ENCODE assay signal across 31 mouse cellular contexts in the genomic region with DNA sequence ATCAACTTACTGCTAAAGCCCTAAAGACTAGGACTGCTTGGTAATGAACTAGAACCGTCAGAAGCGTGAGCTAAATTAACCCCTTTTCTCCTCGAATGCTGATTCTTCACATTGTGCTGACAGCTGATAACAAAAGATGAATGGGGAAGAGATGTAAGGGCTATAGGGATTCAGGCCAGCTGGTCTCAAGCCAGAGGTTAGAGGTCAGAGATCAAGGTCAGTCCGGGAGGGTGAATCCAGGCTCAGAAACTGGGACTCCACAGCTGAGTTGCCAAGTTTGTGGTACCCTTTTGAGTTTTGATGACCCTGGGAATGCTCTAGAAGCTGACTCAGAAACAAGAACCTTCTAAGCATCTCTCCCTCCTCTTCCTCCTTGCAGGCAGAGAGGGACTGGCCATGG. TPM values are rescaled to one million over a fixed set of nuclear protein-coding genes. Genes with fewer than 3 reads are reported as not detected.
DNase-seq lines count a peak whose midpoint lies in the region; ATAC-seq and TF ChIP-seq lines count a peak whose summit lies in the region.
"Had no signal": no experiment of that assay in that cellular context is flagged by ENCODE, and none has a peak within 500 bp of the region (broad histone marks: within the 10 kb centered on the region; RNA-seq: fewer than 3 reads in every experiment).

No protein-coding gene starts in this region.

- TF ChIP-seq CTCF in liver, adult 2 months (IDR thresholded peaks at IDR 0.05; ENCODE audit: low read depth, low read length), result no peak

- H3K9me3 ChIP-seq in liver, embryonic 12.5 days (replicated peaks), result no peaks in the 10 kb centered on the region
- H3K9me3 ChIP-seq in limb, embryonic 10.5 days (replicated peaks), result no peaks in the 10 kb centered on the region
- H3K9me3 ChIP-seq: embryonic facial prominence, embryonic 10.5 days; embryonic facial prominence, embryonic 13.5 days; forebrain, embryonic 12.5 days; forebrain, embryonic 15.5 days; hindbrain, embryonic 13.5 days had no signal

- TF ChIP-seq POLR2A in liver, adult 2 months (IDR thresholded peaks at IDR 0.05; ENCODE audit: extremely low read depth, insufficient read depth, low read length), result no peak

- H3K4me2 ChIP-seq in liver, embryonic 12.5 days, result no peak overlapping the region
- H3K4me2 ChIP-seq: embryonic facial prominence, embryonic 13.5 days; forebrain, embryonic 12.5 days; forebrain, embryonic 15.5 days; heart, embryonic 11.5 days; hindbrain, embryonic 13.5 days had no signal

- H3K79me2 ChIP-seq in liver, adult 2 months (ENCODE audit: control insufficient read depth, insufficient read depth, low read length), result no peaks in the 10 kb centered on the region

- no peak overlapping the region for H3K4me3 ChIP-seq in liver, adult 2 months (ENCODE audit: insufficient read depth, low read depth, low read length)
- H3K4me3 ChIP-seq in liver, embryonic 12.5 days, result no peak overlapping the region
- H3K4me3 ChIP-seq in limb, embryonic 10.5 days, result no peak overlapping the region
- H3K4me3 ChIP-seq: embryonic facial prominence, embryonic 10.5 days; embryonic facial prominence, embryonic 13.5 days; erythroblast, embryonic 14.5 days; forebrain, embryonic 12.5 days; forebrain, embryonic 15.5 days; heart, adult 2 months; hindbrain, embryonic 13.5 days had no signal

- no peak overlapping the region for H3K27ac ChIP-seq in liver, adult 2 months (replicated peaks; ENCODE audit: insufficient read depth, low read depth, low read length)
- H3K27ac ChIP-seq in liver, embryonic 12.5 days, result no peak overlapping the region
- H3K27ac ChIP-seq in limb, embryonic 10.5 days, result no peak overlapping the region
- H3K27ac ChIP-seq: embryonic facial prominence, embryonic 10.5 days; embryonic facial prominence, embryonic 13.5 days; forebrain, embryonic 12.5 days; forebrain, embryonic 15.5 days; heart, adult 2 months; hindbrain, embryonic 13.5 days; hindbrain, postnatal 0 days had no signal

- H3K4me1 ChIP-seq in liver, adult 2 months (ENCODE audit: control insufficient read depth, insufficient read depth, low read length), result peaks cover 7% of the 10 kb centered on the region; the same call in 1 of the 2 replicates
- H3K4me1 ChIP-seq in liver, embryonic 12.5 days, result no peaks in the 10 kb centered on the region
- no peaks in the 10 kb centered on the region for H3K4me1 ChIP-seq in limb, embryonic 10.5 days
- H3K4me1 ChIP-seq: embryonic facial prominence, embryonic 10.5 days; embryonic facial prominence, embryonic 13.5 days; forebrain, embryonic 12.5 days; hindbrain, embryonic 13.5 days had no signal

- no peak overlapping the region for H3K9ac ChIP-seq in liver, adult 2 months (ENCODE audit: low read depth, low read length)
- no peak overlapping the region for H3K9ac ChIP-seq in liver, embryonic 12.5 days
- H3K9ac ChIP-seq: embryonic facial prominence, embryonic 13.5 days; forebrain, embryonic 12.5 days; forebrain, embryonic 15.5 days; hindbrain, embryonic 13.5 days had no signal

- ATAC-seq in liver, embryonic 12.5 days, result no peak
- ATAC-seq: forebrain, embryonic 15.5 days; hindbrain, postnatal 0 days; inflammation-experienced regulatory T-cells, adult 6 months; intestine, embryonic 16.5 days; Patski had no signal

- DNase-seq in adrenal gland, adult 2 months, result peak; percentile 56
- DNase-seq in adrenal gland, postnatal 4 days (ENCODE audit: low spot score in 2 of 2), result no peak
- DNase-seq in embryo, embryonic 10.5 days (ENCODE audit: low spot score), result peak; percentile 28
- DNase-seq in embryo, embryonic 9.5 days (ENCODE audit: extremely low spot score), result no peak
- DNase-seq in liver, adult 2 months (ENCODE audit: extremely low read depth, low read depth, low spot score), result peak; percentile 10
- no peak for DNase-seq in limb, embryonic 10.5 days (ENCODE audit: low spot score)
- DNase-seq: B cell, adult 2 months; cerebellum, adult 11 months; cerebellum, adult 2 months; cerebellum, adult 9-11 months; cerebellum, postnatal 25 days; gastrocnemius, postnatal 25 days; heart, adult 2 months; kidney, adult 18-20 months had no signal

- peaks cover 2% of the 10 kb centered on the region for H3K27me3 ChIP-seq in liver, adult 2 months (ENCODE audit: control insufficient read depth, insufficient read depth, low read length)
- no peaks in the 10 kb centered on the region for H3K27me3 ChIP-seq in liver, embryonic 12.5 days (replicated peaks)
- no peaks in the 10 kb centered on the region for H3K27me3 ChIP-seq in limb, embryonic 10.5 days (ENCODE audit: low read depth, poor library complexity, severe bottlenecking)
- H3K27me3 ChIP-seq: CH12.LX; embryonic facial prominence, embryonic 13.5 days; forebrain, embryonic 12.5 days; forebrain, embryonic 15.5 days; hindbrain, embryonic 13.5 days had no signal

- H3K36me3 ChIP-seq in liver, adult 2 months (ENCODE audit: control insufficient read depth, insufficient read depth, low read length), result no peaks in the 10 kb centered on the region
- H3K36me3 ChIP-seq in liver, embryonic 12.5 days, result no peaks in the 10 kb centered on the region
- H3K36me3 ChIP-seq in limb, embryonic 10.5 days, result no peaks in the 10 kb centered on the region
- H3K36me3 ChIP-seq: embryonic facial prominence, embryonic 10.5 days; embryonic facial prominence, embryonic 13.5 days; forebrain, embryonic 12.5 days; forebrain, embryonic 15.5 days; G1E; hindbrain, embryonic 13.5 days had no signal

- WGBS in liver, adult 2 months, result 43% methylated on average over 4 of the region's 4 CpGs
- WGBS in liver, embryonic 12.5 days (ENCODE audit: insufficient replicate concordance), result 54% methylated on average over 4 of the region's 4 CpGs
- 66% methylated on average over 4 of the region's 4 CpGs for WGBS in limb, embryonic 10.5 days

RNA-seq across cellular contexts. Expression of a gene that starts 28.1 kb away (rescaled TPM):
- under 1 TPM; 0.14 to 0.41 TPM for total RNA-seq in adrenal gland, adult 2 months (2021)
- 0.28 and 0.35 TPM in 2 replicates for polyA plus RNA-seq in adrenal gland, adult 2 months (2012; rRNA removed)
- under 1 TPM; 0.50 to 0.62 TPM for total RNA-seq in adrenal gland, postnatal 4 days (2021)
- not detected in 2 replicates for total RNA-seq in liver, adult 2 months (2014; rRNA removed)
- polyA plus RNA-seq in liver, adult 2 months (2012; rRNA removed), result not detected in 2 replicates
- not detected in 2 replicates for polyA plus RNA-seq in liver, embryonic 12.5 days (2016; fragmentation: Nextera tagmentation; extraction: Ambion mirVana)
- 0.08 TPM in 1 of 2 replicates, not detected in the other for polyA plus RNA-seq in limb, embryonic 10.5 days (2016; fragmentation: Nextera tagmentation; extraction: Ambion mirVana)
- total RNA-seq: CH12.LX; common myeloid progenitor, adult 5-6 weeks; G1E; hematopoietic stem cell, adult 5-6 weeks; hindbrain, postnatal 0 days had no signal
- polyA plus RNA-seq: cerebellum, adult 2 months; erythroblast, embryonic 14.5 days; forebrain, embryonic 12.5 days; forebrain, embryonic 15.5 days; G1E; gonadal fat pad, adult 2 months; heart, embryonic 11.5 days; hindbrain, embryonic 13.5 days; hindbrain, postnatal 0 days; inflammation-experienced regulatory T-cells, adult 6 months; intestine, embryonic 16.5 days; Patski had no signal

Comparison
In these comparisons a context has a peak if more than half of its experiments do, and no peak if none do; other contexts are left out.
1. DNase-seq: peak in adrenal gland, adult 2 months (single experiment), embryo, embryonic 10.5 days (single experiment) and liver, adult 2 months (single experiment); none in adrenal gland, postnatal 4 days (0 of 2), embryo, embryonic 9.5 days (single experiment) and limb, embryonic 10.5 days (single experiment).